Mouse (Mus musculus) fibroblast of lung, adult 2 months (primary cell): ENCODE data around the gene Sema5a.
A peak's percentile ranks its signal among the peaks of the same experiment; 100 is the strongest.

ENCODE experiments used
- DNase-seq: peaks from one replicate; pipeline ENCODE4 v3.0.0-alpha.2; 2011; ENCODE audit warnings: low read depth

Gene Sema5a

DNA sequence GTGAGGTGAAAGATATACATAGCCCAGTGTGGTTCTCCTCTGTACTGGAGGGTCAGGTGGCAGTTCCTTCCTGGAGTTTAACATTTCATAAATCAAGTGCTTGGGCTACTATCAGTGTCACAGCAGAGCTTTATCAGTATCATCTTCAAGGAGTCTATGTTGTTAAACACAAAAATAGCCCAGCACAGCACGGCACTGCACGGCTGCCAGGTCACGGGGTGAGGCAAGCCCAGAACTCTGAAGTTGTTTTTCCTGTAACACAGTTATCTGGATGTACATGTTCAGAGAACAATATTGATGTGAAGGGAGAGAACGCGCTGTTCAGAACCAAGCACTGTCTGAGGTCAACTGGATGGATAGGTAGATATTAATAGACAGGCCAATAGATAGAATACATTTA is 112.2 kb downstream of the Sema5a start:
- DNase-seq = no peak

DNA sequence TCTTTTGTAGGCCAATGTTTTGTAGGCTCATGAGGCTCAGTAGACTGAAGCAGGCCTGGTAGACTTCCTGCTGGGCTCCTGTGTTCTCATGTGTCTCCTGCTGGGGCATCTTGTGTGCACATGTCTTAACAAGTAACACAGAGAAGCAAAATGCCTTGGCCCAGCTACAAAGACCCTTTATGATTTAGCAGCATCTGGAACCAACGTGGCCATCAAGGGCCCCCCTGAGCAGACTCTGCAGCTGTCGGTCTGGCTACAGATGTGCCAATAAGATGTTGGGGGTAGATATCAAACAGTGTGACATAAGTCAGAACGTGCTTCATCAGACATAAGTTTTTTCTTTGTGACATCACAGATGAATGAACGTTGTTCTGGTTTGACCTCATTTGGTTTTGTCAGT is 123.2 kb downstream of the Sema5a start:
- no peak for DNase-seq

DNA sequence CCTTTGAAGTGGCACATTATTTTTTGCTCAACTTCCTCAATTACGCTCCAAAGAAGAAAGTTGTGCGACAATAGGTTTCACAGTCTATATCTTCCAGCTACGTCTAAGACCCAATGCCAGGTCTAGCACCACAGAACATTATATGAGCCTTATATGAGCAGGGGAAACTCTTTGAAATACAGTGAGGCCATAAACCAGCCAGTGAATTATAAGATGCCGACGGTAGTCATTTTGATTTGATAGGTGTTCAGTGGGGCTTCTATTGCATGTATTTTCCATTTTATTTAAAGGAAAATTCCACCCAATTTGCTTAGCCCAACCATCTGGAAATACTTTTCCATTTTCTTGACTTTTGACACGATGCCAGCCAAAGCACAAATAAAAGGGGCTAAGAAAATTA is 126.3 kb downstream of the Sema5a start:
- DNase-seq = no peak

DNA sequence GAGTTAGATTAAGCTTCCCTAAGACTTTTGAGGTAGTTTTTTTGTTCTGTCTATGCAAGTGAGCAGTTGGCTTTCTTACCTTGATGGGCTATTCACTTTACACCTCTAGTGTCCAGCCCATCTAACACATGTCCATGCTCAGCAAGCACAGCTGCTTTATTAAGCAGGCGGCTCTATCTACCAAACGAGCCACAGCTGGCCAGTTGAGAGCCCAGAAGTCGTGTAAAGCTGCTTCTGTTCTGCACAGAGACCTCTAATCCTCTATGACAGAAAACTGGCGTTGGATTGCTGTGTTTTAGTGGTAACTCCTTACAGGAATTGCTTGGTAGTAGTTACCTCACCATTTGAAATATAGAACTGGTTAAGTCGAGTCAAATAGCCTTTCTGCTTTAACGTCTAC is 126.8 kb downstream of the Sema5a start:
- DNase-seq = no peak

DNA sequence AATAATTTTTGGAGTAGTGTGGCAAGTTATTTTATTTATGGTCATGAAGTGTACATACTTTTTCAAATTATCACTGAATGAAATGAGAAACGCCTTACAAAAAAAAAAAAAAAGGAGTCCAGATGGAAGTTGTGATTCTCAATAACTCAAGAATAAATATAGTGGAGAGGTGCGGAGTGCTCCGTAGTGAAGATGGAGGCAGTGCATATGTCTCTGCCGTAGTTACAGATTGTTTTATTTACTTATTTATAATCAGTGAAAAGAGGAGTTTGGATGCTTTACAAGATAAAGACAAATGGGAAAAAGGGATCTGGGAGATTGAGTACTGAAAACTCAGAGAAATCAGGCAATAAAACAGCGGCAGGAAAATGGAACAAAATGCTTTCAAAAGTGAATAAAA is 131.7 kb downstream of the Sema5a start:
- no peak for DNase-seq

DNA sequence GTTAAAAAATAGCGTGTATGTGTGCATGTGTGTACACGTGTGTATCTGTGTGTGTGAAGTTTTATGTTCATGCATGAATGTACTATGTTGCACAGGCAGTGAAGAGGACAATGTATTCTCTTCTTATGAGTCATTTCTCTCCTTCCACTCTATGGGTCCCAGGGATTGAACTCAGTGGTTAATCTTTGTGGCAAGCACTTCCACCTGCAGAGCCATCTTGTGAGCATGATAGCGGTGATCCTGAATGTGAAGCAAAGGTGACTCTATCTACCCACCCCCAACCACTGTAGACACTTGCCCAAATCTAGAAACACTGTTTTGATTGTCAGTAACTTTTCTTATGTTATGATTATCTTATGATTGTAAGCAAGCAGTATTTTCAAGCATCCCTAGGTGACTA is 133.2 kb downstream of the Sema5a start:
- DNase-seq = no peak

DNA sequence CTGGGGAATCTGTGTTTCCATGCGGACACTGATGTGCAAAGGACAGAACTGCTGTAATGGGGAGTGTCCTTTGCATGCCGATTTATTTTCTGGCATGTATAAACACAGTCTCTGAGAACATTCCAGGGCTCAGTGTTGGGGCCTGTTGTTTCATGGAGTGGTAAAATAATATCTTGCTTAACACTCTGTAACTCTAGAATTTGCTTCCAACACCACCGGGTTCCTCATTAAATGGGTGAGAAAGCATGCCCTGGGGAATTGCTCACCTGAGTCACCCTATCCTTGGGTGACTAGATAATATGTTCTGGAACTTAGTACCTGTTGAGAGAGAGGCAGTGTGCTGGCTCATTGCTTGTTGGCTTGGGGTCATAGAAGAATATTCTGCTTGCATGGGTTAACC is 135.7 kb downstream of the Sema5a start:
- DNase-seq = no peak

DNA sequence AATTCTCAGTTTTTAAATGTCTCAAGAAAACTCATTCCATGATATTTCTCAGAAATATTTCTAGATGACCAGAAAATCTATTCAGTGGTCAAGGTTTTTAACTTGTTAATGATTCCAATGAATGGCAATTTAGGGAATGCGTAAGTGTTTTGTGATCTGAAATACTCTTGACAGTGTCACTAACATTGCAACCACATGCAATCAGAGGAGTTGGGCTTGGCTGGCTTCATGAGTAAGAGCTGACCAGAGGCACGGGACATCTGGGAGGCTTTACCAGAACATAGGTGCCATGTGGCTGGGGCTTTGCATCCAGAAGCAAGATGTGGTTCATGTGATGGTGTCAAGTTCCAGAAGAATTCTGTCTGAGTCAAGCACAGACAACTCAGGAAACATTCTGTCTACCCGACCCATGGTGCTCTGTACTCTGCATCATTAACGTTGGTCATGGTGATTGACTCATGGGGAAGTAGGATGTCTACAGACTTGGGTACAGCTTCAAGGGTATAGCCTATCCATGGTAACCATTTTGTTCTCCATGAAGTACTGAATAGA is 138.4 kb downstream of the Sema5a start:
- DNase-seq = no peak

DNA sequence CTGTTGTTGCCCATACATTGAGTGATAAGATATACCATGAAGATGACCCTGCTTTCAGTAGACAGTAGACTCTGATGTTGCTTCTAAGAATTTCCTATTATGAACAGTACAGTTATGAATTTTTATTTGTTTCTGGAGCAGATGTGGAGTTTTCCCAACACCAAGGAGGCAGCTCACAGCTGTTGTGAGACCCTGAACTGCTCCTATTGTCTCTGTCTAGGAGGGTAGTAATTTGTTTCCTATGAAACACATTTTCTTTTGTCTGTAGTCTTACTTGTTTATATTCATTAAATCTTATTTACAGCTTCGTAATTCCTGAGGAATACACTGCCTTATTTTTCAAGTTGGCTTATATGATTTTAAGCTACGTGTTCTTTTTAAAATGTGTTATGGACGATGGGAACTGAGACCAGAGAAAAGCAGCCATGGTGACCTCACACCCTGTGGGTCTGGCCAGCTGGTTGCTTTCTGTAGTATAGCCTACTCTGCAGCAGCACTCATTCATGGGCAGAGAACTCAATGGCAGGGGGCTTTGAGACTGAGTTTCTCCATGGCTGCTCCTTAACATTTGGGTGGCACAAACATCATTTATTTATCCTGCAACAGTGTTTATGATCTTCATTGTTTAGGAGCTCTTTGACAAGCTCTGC is 151.8 kb downstream of the Sema5a start:
- DNase-seq = no peak

DNA sequence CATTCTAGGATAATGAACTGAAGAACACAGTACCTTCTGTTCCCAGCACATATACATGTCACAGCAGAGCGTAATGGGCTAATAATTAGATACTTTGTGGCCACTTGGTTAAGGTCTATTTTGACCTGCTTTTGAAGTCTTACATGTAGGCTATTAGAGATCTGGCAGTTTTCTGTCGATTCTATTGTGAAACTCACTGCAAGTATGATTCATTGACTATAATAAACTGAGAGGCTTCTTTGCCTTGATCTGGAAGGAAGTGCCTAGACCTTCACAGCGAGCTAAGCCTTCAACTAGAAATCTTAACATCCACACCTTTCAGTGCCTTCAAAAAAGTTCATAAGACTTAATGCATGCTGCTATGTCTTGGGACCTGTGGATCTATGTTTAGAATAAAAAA is 152.5 kb downstream of the Sema5a start:
- DNase-seq = no peak

DNA sequence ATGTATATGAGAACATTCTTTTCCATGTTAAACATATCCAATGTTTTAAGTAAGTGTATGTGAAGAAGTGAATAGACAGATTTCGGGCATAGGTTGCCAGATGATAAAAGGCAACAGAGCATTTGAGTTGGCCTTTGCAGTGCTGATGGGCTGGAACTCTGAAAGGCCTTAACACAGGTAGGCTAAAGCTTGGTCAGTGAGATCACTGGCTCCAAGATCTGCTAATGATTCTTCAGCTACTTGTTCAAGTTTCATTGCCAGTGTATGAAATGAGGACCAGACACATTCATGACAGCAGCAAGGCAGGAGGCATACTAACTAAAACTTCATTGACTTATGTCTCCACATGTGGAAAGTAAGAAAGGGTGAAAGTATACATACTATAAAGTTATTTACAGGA is 154.1 kb downstream of the Sema5a start:
- DNase-seq = no peak

DNA sequence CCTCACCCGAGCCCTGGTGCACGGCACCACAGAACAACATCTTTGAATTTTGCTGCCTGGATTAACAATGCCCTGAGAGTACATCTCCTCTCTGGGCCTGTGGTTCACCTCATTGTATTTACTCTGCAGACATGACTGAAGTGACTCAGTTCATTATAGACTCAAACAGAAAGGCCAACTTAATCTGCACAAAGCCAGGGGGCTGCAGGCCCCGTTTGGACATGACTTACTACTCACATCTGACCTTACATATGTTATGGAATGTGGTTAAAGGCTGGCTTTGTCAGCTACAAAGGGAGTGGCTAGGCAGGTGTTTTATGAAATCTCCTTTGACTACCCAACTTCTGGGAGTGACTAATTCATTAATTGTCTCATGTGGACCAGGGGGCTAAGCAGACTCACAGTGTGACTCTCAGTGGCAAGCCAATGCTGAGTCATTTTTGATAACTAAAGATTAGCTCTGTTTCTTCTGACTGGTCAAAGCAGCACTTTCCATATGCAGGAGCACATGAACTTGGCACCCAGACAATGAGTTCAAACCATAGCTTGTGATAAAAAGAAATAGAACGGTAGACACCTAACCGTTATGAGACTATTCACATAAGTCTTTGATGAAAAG is 157.4 kb downstream of the Sema5a start:
- DNase-seq = no peak

DNA sequence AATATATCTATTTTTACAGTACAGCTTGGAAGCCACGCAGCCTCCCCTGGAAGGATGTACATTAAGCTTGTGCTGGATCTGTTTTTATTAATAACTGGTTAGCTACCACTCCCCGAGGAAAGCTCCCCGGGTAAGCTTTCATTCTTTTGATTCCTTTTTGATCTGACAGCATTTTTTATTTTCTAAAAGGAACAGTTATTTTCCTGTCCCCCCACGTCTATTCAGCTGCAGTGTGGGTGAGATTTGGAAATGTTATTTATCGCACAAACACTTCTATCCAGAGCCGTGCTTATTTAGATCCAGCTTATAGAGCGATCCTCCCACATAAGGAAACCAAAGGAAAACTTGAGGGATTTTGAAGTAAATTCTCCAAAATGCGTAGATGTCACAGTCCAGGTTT is 158.7 kb downstream of the Sema5a start:
- DNase-seq = no peak

DNA sequence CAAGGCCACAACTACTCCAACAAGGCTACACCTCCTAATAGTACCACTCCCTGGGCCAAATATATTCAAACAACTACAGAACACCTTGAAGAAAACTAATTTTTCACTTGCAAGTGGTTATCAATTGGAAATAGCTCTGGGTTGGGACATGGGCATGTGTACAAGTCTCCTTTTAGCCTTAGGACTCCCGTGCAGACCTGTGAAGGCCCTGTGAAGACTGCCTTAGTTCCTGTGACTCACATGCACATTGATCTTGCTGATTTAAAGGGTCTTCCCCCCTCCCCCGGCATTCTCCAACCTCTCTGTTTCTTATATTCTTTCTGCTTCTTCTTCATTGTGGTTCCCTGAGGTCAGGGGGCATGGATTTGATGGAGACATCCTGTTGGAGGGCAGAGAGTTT is 161.8 kb downstream of the Sema5a start:
- no peak for DNase-seq

DNA sequence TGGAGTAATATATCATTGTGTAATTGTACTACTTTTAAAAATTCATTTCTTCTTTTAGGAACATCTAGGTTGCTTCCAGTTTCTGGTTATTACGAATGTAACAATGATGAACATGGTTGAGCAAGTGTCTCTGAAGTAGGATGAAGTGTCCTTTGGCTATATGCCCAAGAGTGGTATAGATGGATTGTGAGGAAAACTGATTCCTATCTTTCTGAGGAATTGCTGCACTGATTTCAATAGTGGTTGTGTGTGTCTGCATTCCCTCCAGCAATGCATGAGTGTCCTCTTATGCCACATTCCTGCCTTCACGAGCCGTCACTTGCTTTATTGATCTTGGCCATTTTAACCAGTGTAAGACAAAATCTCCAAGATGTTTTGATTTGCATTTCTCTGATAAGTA is 163.2 kb downstream of the Sema5a start:
- no peak for DNase-seq

DNA sequence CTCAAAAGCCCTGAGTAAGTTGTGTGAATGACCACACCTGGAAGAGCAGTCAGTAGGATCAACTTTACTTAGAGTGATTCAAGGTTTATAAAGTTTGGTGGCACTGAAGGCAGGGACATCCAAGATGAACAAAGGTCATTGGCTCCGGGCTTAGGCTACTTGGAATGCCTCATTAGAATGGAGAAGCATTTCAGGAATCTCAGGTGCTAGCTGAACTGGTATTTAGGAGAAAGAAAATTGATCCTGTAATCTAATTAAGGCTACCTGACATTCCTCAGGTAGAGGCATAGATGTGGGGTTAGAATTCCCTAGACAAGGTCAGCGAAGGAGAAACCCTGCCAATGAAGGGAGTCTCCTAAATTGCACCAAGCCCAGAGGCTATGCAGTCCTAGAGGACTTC is 171.7 kb downstream of the Sema5a start:
- DNase-seq = no peak

DNA sequence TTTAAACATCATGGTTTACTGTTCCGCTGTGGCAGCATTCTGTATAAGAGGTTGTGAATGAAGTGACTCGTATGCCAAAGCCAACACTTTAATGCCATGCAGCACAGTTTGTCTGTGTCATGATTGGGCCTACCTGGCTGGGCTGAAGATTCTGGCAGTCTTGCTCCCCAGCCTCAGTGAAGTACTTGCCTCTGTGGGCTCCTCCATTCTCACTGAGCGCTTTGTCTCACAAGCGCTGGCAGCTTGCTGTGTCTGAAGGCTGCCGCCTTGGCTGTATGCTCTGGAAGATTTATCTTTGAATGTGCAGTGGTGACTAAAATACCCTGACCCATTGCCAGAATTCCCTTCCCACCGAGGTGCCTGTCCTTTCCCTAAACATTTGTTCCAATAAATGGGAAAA is 178.0 kb downstream of the Sema5a start:
- no peak for DNase-seq

DNA sequence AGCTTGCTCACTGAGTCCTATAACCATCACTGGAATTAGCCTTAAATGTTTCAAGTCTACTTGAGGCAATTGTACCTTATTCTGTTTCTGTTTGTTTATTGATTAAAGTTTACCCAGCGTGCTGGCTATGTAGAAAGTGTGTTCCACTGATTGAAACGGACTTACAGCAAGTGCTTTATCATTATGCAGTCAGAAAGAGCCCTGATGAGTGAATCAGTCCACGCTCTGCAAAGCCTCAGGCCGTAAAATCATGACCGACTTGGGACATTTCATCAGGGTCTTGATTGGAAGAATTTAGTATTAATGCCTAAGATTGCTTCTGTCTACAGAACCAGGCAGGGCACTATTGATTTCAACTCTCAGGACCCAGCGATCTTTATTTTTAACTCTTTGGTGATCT is 178.5 kb downstream of the Sema5a start:
- no peak for DNase-seq

DNA sequence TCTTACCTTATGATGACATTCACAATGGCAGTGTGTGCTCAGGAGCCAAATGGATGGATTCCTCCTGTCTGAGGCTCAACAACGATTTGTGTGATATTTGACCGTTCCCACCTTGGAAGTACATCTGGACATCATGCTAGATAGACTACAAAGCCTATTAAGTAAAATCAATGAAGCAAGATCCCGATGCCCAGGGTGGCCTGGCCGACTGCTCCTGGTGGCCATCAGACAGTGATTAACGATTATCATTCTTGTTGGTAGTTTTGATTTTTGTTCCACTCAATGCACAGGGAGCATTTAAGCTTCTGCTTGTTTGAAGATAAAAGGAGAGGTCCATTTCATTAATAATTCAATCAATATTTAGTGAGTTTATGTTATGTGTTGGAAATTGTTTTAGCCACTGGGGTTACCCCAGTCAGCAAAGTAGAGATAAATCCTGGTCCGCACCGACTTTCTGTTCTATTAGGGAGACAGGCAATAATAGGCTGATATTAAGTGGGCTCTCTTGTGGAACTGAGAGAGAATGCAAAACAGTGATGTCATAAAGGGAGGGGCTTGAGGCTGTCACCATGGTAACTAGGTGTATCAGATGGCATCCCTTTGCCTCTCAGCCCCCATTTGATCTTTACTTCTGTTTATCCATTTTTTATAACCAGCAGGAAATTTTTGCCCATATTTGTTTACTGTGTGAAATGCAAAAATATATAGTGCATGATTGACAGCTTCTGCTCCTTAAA is 182.7 kb downstream of the Sema5a start:
- DNase-seq = no peak

DNA sequence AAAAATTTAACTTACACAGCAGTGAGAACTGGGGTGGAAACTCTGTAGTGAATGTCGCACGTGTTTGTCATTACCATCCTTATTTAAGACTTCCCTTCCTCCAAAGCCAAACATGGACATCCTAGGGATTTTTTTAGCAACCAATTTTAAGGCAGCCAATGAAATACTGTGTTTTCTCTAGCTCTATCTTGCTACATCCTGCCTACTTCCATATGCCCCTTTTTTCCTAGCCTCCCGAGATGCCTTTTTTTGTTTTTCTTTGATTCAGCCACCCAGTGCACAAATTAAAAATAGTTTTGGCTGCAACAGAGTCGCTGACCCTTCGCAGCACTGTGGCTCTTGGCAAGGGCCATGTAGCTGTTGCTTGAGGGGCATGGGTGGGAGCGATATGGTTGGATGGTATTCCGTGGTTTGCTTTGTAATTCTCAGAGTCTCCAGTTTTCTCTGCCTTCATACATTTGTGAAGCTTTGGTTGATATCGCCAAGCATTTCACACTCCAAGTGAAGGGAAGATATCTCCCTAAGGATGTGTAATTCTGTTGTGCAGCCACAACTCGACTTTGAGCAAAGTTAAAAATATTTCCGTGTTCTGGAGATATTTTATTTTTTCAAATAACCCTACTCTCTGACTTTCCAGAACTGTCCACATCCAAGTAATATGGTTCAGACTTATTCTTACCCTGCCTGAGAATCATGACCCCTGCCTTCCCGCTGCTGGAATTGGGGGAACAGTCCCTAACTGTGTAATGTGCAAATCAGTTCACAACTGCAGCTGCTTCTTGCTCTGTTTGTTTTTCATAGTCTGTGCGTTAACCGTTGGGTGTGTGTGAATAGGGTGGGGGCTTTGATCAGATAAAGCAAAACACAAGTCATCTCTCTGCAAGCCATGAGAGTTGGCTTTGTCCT is 188.6 kb downstream of the Sema5a start:
- no peak for DNase-seq

DNA sequence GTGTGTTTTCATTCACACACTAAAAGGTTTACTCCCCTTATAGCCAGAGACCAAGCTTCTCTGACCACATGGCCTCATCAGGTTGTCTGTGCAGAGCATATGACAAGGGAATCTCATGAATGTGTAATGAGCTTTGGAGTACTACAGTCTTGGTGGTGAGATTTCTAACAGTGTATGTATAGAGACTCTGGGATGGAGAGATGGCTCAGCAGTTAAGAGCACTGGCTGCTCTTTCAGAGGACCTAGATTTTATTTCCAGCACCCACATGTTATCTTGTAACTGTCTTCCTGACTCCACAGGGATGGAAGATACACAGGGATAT is 189.2 kb downstream of the Sema5a start:
- no peak for DNase-seq

DNA sequence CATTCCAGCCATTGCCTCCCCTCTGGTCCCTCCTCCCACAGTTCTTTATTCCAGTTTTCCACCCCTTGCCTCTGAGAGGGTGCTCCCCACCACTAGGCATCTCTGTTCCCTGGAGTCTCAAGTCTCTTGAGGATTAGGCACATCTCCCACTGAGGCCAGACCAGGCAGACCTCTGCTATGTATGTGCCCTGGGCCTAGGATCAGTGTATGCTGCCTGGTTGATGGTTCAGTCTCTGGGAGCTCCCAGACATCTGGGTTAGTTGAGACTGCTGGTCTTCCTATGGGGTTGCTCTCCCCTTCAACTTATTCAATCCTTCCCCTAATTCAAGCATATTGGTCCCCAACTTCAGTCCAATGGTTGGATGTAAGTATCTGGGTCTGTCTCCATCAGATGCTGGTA is 189.7 kb downstream of the Sema5a start:
- DNase-seq = no peak

DNA sequence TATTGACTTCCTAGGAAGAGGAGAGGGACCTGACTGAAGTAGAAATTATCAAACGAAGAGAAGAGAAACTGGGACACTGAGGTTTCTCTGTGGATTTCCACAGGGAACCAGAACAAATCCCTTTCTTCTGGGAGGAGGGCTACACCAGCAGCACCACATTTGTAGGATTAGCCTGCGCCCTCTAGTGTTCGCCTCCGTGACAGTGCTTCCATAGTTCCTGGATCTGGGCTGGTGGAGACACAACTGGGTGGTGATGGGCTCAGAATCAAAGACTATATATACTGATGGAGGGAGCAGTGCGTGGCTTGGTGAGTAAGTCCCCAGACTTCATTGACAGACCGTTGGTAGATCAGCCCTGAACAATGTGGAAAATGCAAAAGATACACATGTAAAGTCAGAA is 193.0 kb downstream of the Sema5a start:
- DNase-seq = peak; percentile 14
